In the genomic region with DNA sequence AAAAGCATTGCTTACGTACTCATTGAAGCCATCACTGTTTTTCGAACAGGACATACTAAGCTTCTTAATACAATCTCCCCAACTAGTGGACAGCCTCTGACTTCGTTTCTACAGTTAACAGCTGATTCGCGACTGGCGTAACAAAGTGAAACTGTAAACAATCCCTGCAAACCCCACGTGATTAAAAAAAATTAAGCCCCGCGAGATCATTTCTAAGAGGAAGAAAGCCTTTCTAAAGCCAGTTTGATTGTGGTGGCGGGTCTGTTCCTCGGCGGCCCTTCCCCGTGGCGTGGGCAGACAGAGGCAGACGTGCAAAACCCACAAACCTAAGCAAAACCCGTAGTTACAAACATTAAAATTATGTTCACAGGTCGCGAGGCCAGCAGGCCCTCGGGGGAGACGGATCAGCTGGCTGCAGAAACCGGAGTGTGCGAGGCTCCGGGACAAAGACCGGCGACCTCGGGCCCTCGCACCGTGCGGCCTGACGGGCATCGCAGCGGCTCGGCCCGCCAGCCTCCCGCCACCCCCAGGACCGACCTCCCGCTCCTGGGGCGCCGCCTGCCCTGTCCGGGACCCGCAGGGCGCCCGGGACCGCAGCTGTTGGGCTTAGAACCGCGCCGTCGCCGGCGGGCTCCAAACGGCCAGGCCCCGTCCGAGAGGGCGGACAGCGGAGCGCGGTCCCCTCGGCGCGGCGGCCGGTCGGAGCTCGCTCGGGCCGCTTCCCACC, we compare ENCODE assay signal across 9 mouse cellular contexts. TPM values are rescaled to one million over a fixed set of nuclear protein-coding genes. Genes with fewer than 3 reads are reported as not detected.
DNase-seq lines count a peak whose midpoint lies in the region; ATAC-seq lines count a peak whose summit lies in the region.
"Had no signal": no experiment of that assay in that cellular context is flagged by ENCODE, and none has a peak within 500 bp of the region (broad histone marks: within the 10 kb centered on the region; RNA-seq: fewer than 3 reads in every experiment).

No protein-coding gene starts in this region.

- ATAC-seq in forebrain, embryonic 12.5 days (ENCODE audit: low FRiP score): peak; percentile 64
- ATAC-seq in lung, embryonic 15.5 days (ENCODE audit: borderline replicate concordance, extremely low read depth, low FRiP score, low TSS enrichment): peak; percentile 3
- ATAC-seq in neural tube, embryonic 14.5 days (ENCODE audit: low read depth): peak; percentile 68

- peak overlapping the region; percentile 98 for H3K27ac ChIP-seq in forebrain, embryonic 12.5 days
- H3K27ac ChIP-seq in lung, embryonic 15.5 days: peak overlapping the region; percentile 97
- peak overlapping the region; percentile 100 for H3K27ac ChIP-seq in neural tube, embryonic 14.5 days (ENCODE audit: low read depth, low read length)

- intact Hi-C loops in heart, postnatal 25 days (cut with DNase I): loop anchor here (2.0 to 10.0 kb wide), 5 partner anchors 35 to 167 kb away; no protein-coding TSS in a partner anchor

- peak; percentile 40 for DNase-seq in ES-CJ7 (ENCODE audit: low read depth, low spot score)
- DNase-seq in adrenal gland, postnatal 25 days: peak; percentile 42
- DNase-seq in heart, postnatal 25 days (ENCODE audit: low spot score): peak; percentile 28
- DNase-seq in kidney, postnatal 4 days: peak; percentile 61 to 74
- DNase-seq in thymus, postnatal 10 days (ENCODE audit: low spot score in 2 of 2): peak; percentile 32 to 35

- peaks cover 24% of the 10 kb centered on the region for H3K36me3 ChIP-seq in forebrain, embryonic 12.5 days (replicated peaks)
- peaks cover 13% of the 10 kb centered on the region; the same call in 1 of the 2 replicates for H3K36me3 ChIP-seq in lung, embryonic 15.5 days
- no peaks in the 10 kb centered on the region for H3K36me3 ChIP-seq in neural tube, embryonic 14.5 days (ENCODE audit: control insufficient read depth, insufficient read depth, low read length)

- H3K9me3 ChIP-seq in forebrain, embryonic 12.5 days: no peaks in the 10 kb centered on the region; the same call in 1 of the 2 replicates
- no peaks in the 10 kb centered on the region for H3K9me3 ChIP-seq in lung, embryonic 15.5 days
- H3K9me3 ChIP-seq in neural tube, embryonic 14.5 days (ENCODE audit: control insufficient read depth, low read length): no peaks in the 10 kb centered on the region

- peak overlapping the region; percentile 100 for H3K9ac ChIP-seq in forebrain, embryonic 12.5 days
- peak overlapping the region; percentile 100 for H3K9ac ChIP-seq in lung, embryonic 15.5 days
- H3K9ac ChIP-seq in neural tube, embryonic 14.5 days (replicated peaks; ENCODE audit: low read depth, low read length): peak overlapping the region; percentile 100

- H3K4me1 ChIP-seq in forebrain, embryonic 12.5 days: peaks cover 11% of the 10 kb centered on the region
- H3K4me1 ChIP-seq in lung, embryonic 15.5 days: peaks cover 16% of the 10 kb centered on the region
- H3K4me1 ChIP-seq in neural tube, embryonic 14.5 days (ENCODE audit: control insufficient read depth, insufficient read depth, low read length): peaks cover 14% of the 10 kb centered on the region; the same call in 1 of the 2 replicates

- peak overlapping the region; percentile 78 for H3K4me2 ChIP-seq in forebrain, embryonic 12.5 days
- peak overlapping the region; percentile 80 for H3K4me2 ChIP-seq in lung, embryonic 15.5 days
- H3K4me2 ChIP-seq in neural tube, embryonic 14.5 days (ENCODE audit: low read depth, low read length): peak overlapping the region; percentile 74

- no peaks in the 10 kb centered on the region for H3K27me3 ChIP-seq in forebrain, embryonic 12.5 days
- no peaks in the 10 kb centered on the region for H3K27me3 ChIP-seq in lung, embryonic 15.5 days
- no peaks in the 10 kb centered on the region for H3K27me3 ChIP-seq in neural tube, embryonic 14.5 days (ENCODE audit: control insufficient read depth, insufficient read depth, low read length)

- H3K4me3 ChIP-seq in forebrain, embryonic 12.5 days (replicated peaks): peak overlapping the region; percentile 99
- peak overlapping the region; percentile 97 for H3K4me3 ChIP-seq in lung, embryonic 15.5 days
- H3K4me3 ChIP-seq in neural tube, embryonic 14.5 days (ENCODE audit: low read depth, low read length): peak overlapping the region; percentile 100

- under 1% methylated on average over 42 of the region's 66 CpGs for WGBS in forebrain, embryonic 12.5 days
- WGBS in lung, embryonic 15.5 days: under 1% methylated on average over 62 of the region's 66 CpGs
- under 1% methylated on average over 41 of the region's 66 CpGs for WGBS in neural tube, embryonic 14.5 days

RNA-seq across cellular contexts. Expression of a gene that starts 0.5 kb away (rescaled TPM):
- total RNA-seq in adrenal gland, postnatal 25 days (2021): 106 and 135 TPM in 2 replicates
- polyA plus RNA-seq in forebrain, embryonic 12.5 days (2016; fragmentation: Nextera tagmentation; extraction: Ambion mirVana): 84.2 and 99.5 TPM in 2 replicates
- 10 to 100 TPM; 73.0 to 73.3 TPM for total RNA-seq in heart, postnatal 25 days (2021)
- polyA plus RNA-seq in lung, embryonic 15.5 days (2015; fragmentation: Nextera tagmentation; extraction: Ambion mirVana): 61.9 and 62.1 TPM in 2 replicates
- polyA plus RNA-seq in neural tube, embryonic 14.5 days (2014; fragmentation: Nextera tagmentation; extraction: Ambion mirVana): 37.5 and 63.9 TPM in 2 replicates

RNA-seq across cellular contexts. Expression of a gene that starts 58.7 kb away (rescaled TPM):
- total RNA-seq in adrenal gland, postnatal 25 days (2021): not detected in 2 replicates
- not detected in 2 replicates for polyA plus RNA-seq in forebrain, embryonic 12.5 days (2016; fragmentation: Nextera tagmentation; extraction: Ambion mirVana)
- total RNA-seq in heart, postnatal 25 days (2021): not detected
- not detected in 2 replicates for polyA plus RNA-seq in lung, embryonic 15.5 days (2015; fragmentation: Nextera tagmentation; extraction: Ambion mirVana)
- polyA plus RNA-seq in neural tube, embryonic 14.5 days (2014; fragmentation: Nextera tagmentation; extraction: Ambion mirVana): not detected in 2 replicates
- total RNA-seq: layer of hippocampus, postnatal 36 days had no signal

Comparison
In these comparisons a context has a peak if more than half of its experiments do, and no peak if none do; other contexts are left out.
1. Peak in every context shown above with its lines: DNase-seq, ATAC-seq, H3K4me3 ChIP-seq and H3K27ac ChIP-seq.
2. ATAC-seq: peak in every context shown above with its lines; median percentile 68 in neural tube, embryonic 14.5 days; 64 in forebrain, embryonic 12.5 days; 3 in lung, embryonic 15.5 days.